Mouse (Mus musculus) heart, embryonic 15.5 days (tissue): ENCODE data around the gene G6pc3. TPM values are rescaled to one million over a fixed set of nuclear protein-coding genes. Genes with fewer than 3 reads are reported as not detected.

ENCODE experiments used
- ATAC-seq: fragments of 200-750 bp; cut with Nextera tagmentation; replicated peaks from 2 replicates; pipeline ENCODE4 v1.8.0; 2017; ENCODE audit warnings: low read depth, moderate TSS enrichment; ENCODE audit not compliant: insufficient number of reproducible peaks, insufficient read depth, low FRiP score
- H3K27ac ChIP-seq: fragments of 300-500 bp; sonication (generic); 2 replicates; pipeline ENCODE4 v1.5.1; 2015; ENCODE audit warnings: mild to moderate bottlenecking, inconsistent platforms
- H3K27me3 ChIP-seq: fragments of 300-500 bp; sonication (generic); 2 replicates; pipeline ENCODE4 v1.6.1; 2015; ENCODE audit warnings: inconsistent platforms
- H3K36me3 ChIP-seq: fragments of 300-500 bp; sonication (generic); 2 replicates; pipeline ENCODE4 v1.6.1; 2015; ENCODE audit warnings: mild to moderate bottlenecking, inconsistent platforms
- H3K4me1 ChIP-seq: fragments of 300-500 bp; sonication (generic); replicated peaks from 2 replicates; pipeline ENCODE4 v1.6.1; 2015; ENCODE audit warnings: inconsistent platforms
- H3K4me2 ChIP-seq: fragments of 300-500 bp; sonication (generic); 2 replicates; pipeline ENCODE4 v1.6.1; 2015; ENCODE audit warnings: inconsistent platforms, mild to moderate bottlenecking, moderate library complexity
- H3K4me3 ChIP-seq: fragments of 300-500 bp; sonication (generic); 2 replicates; pipeline ENCODE4 v1.5.1; 2015; ENCODE audit warnings: mild to moderate bottlenecking, inconsistent platforms
- H3K9ac ChIP-seq: fragments of 300-500 bp; sonication (generic); 2 replicates; pipeline ENCODE4 v1.6.1; 2015; ENCODE audit warnings: mild to moderate bottlenecking, inconsistent platforms
- H3K9me3 ChIP-seq: fragments of 300-500 bp; sonication (generic); replicated peaks from 2 replicates; pipeline ENCODE4 v1.6.1; 2016; ENCODE audit warnings: inconsistent platforms
- WGBS: fragments of 180-500 bp; shearing (Covaris S2); methylation state at CpG from one replicate; pipeline ENCODE4 v1.1.7; 2015; ENCODE audit warnings: mixed read lengths; 5-methylcytosine and 5-hydroxymethylcytosine counted together
- polyA plus RNA-seq: library from polyadenylated mRNA; unstranded; fragments of >200 nt; fragmentation: Nextera tagmentation; extraction: Ambion mirVana; gene quantifications from 2 replicates; pipeline ENCODE4 v1.2.1, GENCODE M21; 2015

The G6pc3 gene
- 20.9 and 23.3 TPM in 2 replicates for polyA plus RNA-seq

DNA sequence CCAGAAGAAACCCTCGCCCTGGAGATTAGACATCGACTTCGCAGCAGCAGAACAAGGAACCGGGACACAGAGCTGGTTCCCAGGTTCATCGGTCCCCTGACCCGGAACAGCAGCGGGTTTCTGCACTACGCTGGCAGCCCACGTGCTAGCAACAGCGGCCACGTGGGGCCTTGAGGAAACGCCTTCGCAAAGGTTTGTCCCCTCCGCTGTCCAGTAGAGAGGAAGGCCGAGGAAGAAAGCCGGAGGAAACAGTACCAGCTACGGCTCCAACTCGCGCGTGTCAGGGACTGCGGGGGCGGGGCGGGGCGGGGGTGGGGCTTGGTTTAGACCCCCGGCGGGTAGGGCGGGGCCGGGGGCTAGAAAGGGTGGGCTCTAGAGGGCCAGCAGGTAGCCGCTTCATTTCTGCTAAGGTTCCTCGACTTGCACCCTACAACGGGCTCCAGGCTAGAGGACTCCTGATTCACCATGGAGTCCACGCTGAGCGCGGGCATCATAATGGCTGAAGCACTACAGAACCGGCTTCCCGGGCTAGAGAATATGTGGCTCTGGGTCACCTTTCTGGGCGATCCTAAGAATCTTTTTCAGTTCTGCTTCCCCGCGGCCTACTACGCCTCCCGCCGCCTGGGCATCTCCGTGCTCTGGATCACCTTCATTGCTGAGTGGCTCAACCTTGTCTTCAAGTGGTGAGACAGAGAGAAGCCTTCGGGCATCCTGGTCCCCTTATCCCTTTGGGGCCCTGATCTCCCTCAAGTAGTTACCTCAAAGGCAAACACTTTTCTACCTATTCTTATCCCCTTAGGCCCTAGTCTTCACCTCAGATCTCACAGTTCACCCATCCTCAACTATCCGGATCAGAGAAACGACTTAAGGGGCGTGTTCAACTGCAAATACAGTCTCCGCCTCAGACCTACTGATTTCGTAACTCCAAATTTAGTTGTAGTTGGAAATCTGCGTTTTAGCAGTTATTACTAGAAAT lies at the start of gene G6pc3:
TSS of gene G6pc3 (plus strand) at position 160 of the 976 bp plus-strand sequence.
- peak; percentile 76 for ATAC-seq
- peaks cover 15% of the 10 kb centered on the region for H3K36me3 ChIP-seq
- H3K4me1 ChIP-seq, result peaks cover 20% of the 10 kb centered on the region
- peak within 1 kb of the TSS; percentile 88 for H3K4me2 ChIP-seq
- 1% methylated on average over 50 of the region's 50 CpGs for WGBS
- no peaks in the 10 kb centered on the region for H3K27me3 ChIP-seq
- H3K9me3 ChIP-seq, result no peaks in the 10 kb centered on the region
- H3K9ac ChIP-seq, result peak within 1 kb of the TSS; percentile 72
- H3K27ac ChIP-seq, result peak within 1 kb of the TSS; percentile 70
- H3K4me3 ChIP-seq, result peak within 1 kb of the TSS; percentile 75

DNA sequence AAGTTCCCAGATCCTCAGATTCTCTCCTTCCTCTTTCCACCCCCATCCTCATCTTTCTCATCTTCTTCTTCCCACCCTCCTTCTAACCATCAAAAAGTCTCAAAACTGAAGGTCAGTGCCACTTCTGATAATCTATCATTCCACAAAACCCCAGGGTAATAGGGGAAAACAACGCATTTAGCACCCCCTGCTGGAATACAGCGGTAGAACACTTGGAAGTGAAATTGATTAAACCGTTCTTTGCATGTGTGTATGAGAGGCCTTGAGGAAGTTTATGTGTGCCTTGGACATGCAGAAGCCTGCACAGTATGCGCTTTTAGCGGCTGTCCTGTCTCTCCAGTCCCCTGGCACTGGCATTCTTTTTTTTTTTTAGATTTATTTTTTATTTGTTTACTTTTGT lies 48.9 kb upstream of the G6pc3 start:
- H3K27ac ChIP-seq, result no peak overlapping the region
- 3% methylated on average over 5 of the region's 5 CpGs for WGBS
- H3K9me3 ChIP-seq, result no peaks in the 10 kb centered on the region
- no peak for ATAC-seq
- H3K4me2 ChIP-seq, result no peak overlapping the region
- H3K9ac ChIP-seq, result no peak overlapping the region
- peaks cover 42% of the 10 kb centered on the region for H3K27me3 ChIP-seq
- H3K4me3 ChIP-seq, result no peak overlapping the region
- no peaks in the 10 kb centered on the region for H3K36me3 ChIP-seq
- H3K4me1 ChIP-seq, result peaks cover 8% of the 10 kb centered on the region

DNA sequence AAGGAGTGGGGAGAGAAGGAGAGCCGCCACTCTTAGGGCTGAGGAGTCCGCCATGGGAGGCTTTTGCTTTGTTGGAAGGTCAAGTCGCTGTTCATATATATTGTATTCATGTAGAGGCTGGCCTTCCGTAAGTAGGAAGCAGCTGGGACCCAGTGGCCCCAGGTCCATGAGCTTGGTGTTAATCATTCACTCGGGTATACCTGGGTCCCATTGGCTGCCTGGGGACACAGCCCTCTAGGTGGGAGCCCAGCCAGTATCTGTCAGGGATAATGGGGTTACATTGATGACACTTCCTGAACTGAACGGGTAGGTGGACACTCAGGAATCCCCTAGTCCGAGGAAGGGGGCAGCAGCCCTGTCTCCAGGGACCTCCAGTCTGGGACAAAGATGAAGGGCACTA lies 47.1 kb upstream of the G6pc3 start:
- no peak overlapping the region for H3K4me3 ChIP-seq
- WGBS, result 72% methylated on average over 7 of the region's 7 CpGs
- no peak for ATAC-seq
- H3K9me3 ChIP-seq, result no peaks in the 10 kb centered on the region
- H3K27me3 ChIP-seq, result peaks cover 55% of the 10 kb centered on the region
- H3K4me1 ChIP-seq, result peaks cover 27% of the 10 kb centered on the region
- H3K36me3 ChIP-seq, result no peaks in the 10 kb centered on the region
- H3K4me2 ChIP-seq, result no peak overlapping the region
- no peak overlapping the region for H3K27ac ChIP-seq
- H3K9ac ChIP-seq, result no peak overlapping the region

- Histone ChIP-seq H3K4me1 (peaks cover 28% of the 10 kb centered on the region), H3K27me3 (peaks cover 70% of the 10 kb centered on the region), H3K9me3 (no peaks in the 10 kb centered on the region), H3K36me3 (no peaks in the 10 kb centered on the region), H3K9ac (0 out of 2 replicates have a peak overlapping the region, but pooled peaks have one; percentile 16), H3K4me3 (peak overlapping the region; percentile 38), H3K27ac (no peak overlapping the region), H3K4me2 (peak overlapping the region; percentile 61)
- no peak for ATAC-seq
- 26% methylated on average over 13 of the region's 13 CpGs for WGBS
These were observed 44.4 kb upstream of the G6pc3 start for GRCm38 (mm10) chr11:102144957-102145470.

GRCm38 (mm10) chr11:102145471-102146001 lies 43.9 kb upstream of the G6pc3 start, which contains the start of gene Nags:
Nags (plus strand) TSS chr11:102145513.
- Histone ChIP-seq H3K36me3 (no peaks in the 10 kb centered on the region), H3K9ac (0 out of 2 replicates have a peak within 1 kb of the TSS, but pooled peaks have one; percentile 16), H3K27me3 (peaks cover 70% of the 10 kb centered on the region), H3K27ac (no peak within 1 kb of the TSS), H3K4me1 (peaks cover 28% of the 10 kb centered on the region), H3K4me2 (peak within 1 kb of the TSS; percentile 61), H3K9me3 (no peaks in the 10 kb centered on the region), H3K4me3 (peak within 1 kb of the TSS; percentile 38)
- WGBS, result 1% methylated on average over 50 of the region's 50 CpGs
- ATAC-seq, result no peak

DNA sequence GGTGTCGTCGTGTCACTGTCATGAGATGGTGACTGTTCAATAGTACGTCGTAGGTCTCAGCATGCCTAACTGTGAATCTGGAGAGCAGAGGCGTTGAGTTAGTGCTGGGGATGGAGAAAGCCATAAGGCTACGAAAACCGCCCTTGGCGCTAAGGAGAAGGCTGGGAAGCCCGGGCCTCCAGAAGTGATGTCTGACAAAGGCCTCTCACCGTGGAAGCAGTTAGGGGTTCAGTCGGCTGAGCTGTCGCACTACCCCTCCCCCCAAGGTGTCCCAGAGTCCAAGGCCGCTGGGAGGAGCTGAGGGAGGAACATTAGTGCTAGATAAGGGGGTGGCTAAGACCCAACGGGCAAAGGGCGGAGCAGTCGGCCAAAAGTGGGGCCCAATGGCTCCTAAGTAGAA lies 43.4 kb upstream of the G6pc3 start:
- H3K27me3 ChIP-seq, result peaks cover 70% of the 10 kb centered on the region

GRCm38 (mm10) chr11:102146531-102146930 lies 42.9 kb upstream of the G6pc3 start:
- Histone ChIP-seq H3K4me3 (peak overlapping the region; percentile 38), H3K9me3 (no peaks in the 10 kb centered on the region), H3K9ac (no peak overlapping the region), H3K4me2 (peak overlapping the region; percentile 61), H3K4me1 (peaks cover 28% of the 10 kb centered on the region), H3K36me3 (no peaks in the 10 kb centered on the region), H3K27ac (no peak overlapping the region), H3K27me3 (peaks cover 70% of the 10 kb centered on the region)
- no peak for ATAC-seq
- 8% methylated on average over 17 of the region's 17 CpGs for WGBS

More for the DNA sequence above, 43.4 kb upstream of the G6pc3 start:
- 4% methylated on average over 16 of the region's 16 CpGs for WGBS
- H3K4me2 ChIP-seq, result peak overlapping the region; percentile 61
- no peak overlapping the region for H3K27ac ChIP-seq
- no peaks in the 10 kb centered on the region for H3K36me3 ChIP-seq
- H3K9me3 ChIP-seq, result no peaks in the 10 kb centered on the region
- H3K4me3 ChIP-seq, result peak overlapping the region; percentile 38
- ATAC-seq, result no peak; the same call in 1 of the 2 replicates
- H3K9ac ChIP-seq, result 0 out of 2 replicates have a peak overlapping the region, but pooled peaks have one; percentile 16
- H3K4me1 ChIP-seq, result peaks cover 28% of the 10 kb centered on the region

GRCm38 (mm10) chr11:102147213-102147989 lies 42.0 kb upstream of the G6pc3 start:
- H3K36me3 ChIP-seq, result peaks cover 1% of the 10 kb centered on the region; the same call in 1 of the 2 replicates
- H3K9ac ChIP-seq, result no peak overlapping the region
- ATAC-seq, result no peak
- no peak overlapping the region for H3K27ac ChIP-seq
- H3K4me1 ChIP-seq, result peaks cover 28% of the 10 kb centered on the region
- peak overlapping the region; percentile 61 for H3K4me2 ChIP-seq
- peaks cover 68% of the 10 kb centered on the region for H3K27me3 ChIP-seq
- 10% methylated on average over 34 of the region's 34 CpGs for WGBS
- peak overlapping the region; percentile 38 for H3K4me3 ChIP-seq
- H3K9me3 ChIP-seq, result no peaks in the 10 kb centered on the region

- Histone ChIP-seq H3K9me3 (no peaks in the 10 kb centered on the region), H3K4me2 (peak within 1 kb of the TSS; percentile 83), H3K9ac (peak within 1 kb of the TSS; percentile 80), H3K36me3 (peaks cover 25% of the 10 kb centered on the region; the same call in 1 of the 2 replicates), H3K27ac (peak within 1 kb of the TSS; percentile 50; the same call in 1 of the 2 replicates), H3K4me1 (peaks cover 8% of the 10 kb centered on the region), H3K4me3 (peak within 1 kb of the TSS; percentile 76), H3K27me3 (no peaks in the 10 kb centered on the region)
- ATAC-seq, result peak; percentile 81
- under 1% methylated on average over 37 of the region's 37 CpGs for WGBS
These were observed 33.2 kb upstream of the G6pc3 start, which contains the start of gene Tmem101 for GRCm38 (mm10) chr11:102156039-102156785. Tmem101 (minus strand) TSS chr11:102156404.

DNA sequence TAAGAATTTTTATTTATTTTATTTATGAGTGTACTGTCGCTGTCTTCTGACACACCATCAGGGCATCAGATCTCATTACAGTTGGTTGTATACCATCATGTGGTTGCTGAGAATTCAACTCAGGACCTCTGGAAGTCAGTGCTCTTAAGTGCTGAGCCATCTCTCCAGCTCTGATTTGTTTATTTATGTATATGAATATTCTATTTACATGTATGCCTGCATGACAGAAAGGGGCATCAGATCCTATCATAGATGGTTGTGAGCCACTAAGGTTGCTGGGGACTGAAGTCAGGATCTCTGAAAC lies 32.7 kb upstream of the G6pc3 start:
- H3K27me3 ChIP-seq, result no peaks in the 10 kb centered on the region
- ATAC-seq, result no peak
- 2% methylated on average over 1 of the region's 1 CpGs for WGBS
- no peak overlapping the region for H3K27ac ChIP-seq
- H3K4me1 ChIP-seq, result peaks cover 8% of the 10 kb centered on the region
- H3K4me3 ChIP-seq, result peak overlapping the region; percentile 76; the same call in 1 of the 2 replicates
- no peak overlapping the region for H3K9ac ChIP-seq
- no peak overlapping the region for H3K4me2 ChIP-seq
- H3K9me3 ChIP-seq, result no peaks in the 10 kb centered on the region
- peaks cover 29% of the 10 kb centered on the region; the same call in 1 of the 2 replicates for H3K36me3 ChIP-seq
